In the genomic region with DNA sequence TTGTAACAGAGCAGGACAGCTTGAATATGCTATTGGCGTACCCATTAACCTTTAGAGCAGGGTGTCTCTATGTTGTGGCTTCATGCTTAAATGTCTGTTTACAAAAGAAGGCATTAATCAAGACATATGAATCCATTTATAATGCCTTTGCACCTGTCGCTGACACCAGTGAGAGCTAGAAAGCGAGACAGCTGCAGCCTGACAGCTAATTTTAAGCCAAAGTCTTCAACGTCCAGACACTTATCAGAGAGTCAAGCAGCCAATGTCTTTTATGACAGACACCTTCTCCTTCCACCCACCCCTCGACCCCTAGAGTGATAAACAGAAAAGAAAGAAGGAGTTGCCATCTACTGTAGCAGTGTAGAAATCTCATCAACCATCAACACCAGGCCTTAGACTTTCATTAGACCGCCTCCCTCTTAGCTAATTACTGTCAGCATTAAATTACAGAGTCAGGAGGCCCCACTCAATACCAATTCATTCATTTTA, we compare ENCODE assay signal across 19 mouse cellular contexts.
A peak's percentile ranks its signal among the peaks of the same experiment; 100 is the strongest.
DNase-seq lines count a peak whose midpoint lies in the region; ATAC-seq and TF ChIP-seq lines count a peak whose summit lies in the region.
"Had no signal": no experiment of that assay in that cellular context is flagged by ENCODE, and none has a peak within 500 bp of the region (broad histone marks: within the 10 kb centered on the region; RNA-seq: fewer than 3 reads in every experiment).

No protein-coding gene starts in this region.

- no peak overlapping the region for H3K27ac ChIP-seq in hindbrain, embryonic 11.5 days (ENCODE audit: low read depth, low read length)
- H3K27ac ChIP-seq in hindbrain, embryonic 10.5 days = no peak overlapping the region
- H3K27ac ChIP-seq in forebrain, embryonic 15.5 days (replicated peaks) = peak overlapping the region; percentile 24; the same call in 1 of the 2 replicates
- no peak overlapping the region for H3K27ac ChIP-seq in hindbrain, embryonic 15.5 days (replicated peaks)
- H3K27ac ChIP-seq: macrophage; stomach, embryonic 15.5 days had no signal

- DNase-seq in hindbrain, embryonic 11.5 days (ENCODE audit: low spot score) = peak; percentile 25
- DNase-seq in hindbrain, embryonic 10.5 days (ENCODE audit: low spot score) = no peak
- DNase-seq in spleen, postnatal 4 days (ENCODE audit: low spot score in 2 of 2) = no peak
- DNase-seq in adrenal gland, adult (ENCODE audit: inconsistent age in 2 of 2, low spot score in 1 of 2) = no peak
- DNase-seq in retina, postnatal 1 day = no peak
- DNase-seq: cerebellum, postnatal 10 days; heart, postnatal 36 days; layer of hippocampus, postnatal 36 days; lung, embryonic 14.5 days; spleen, adult 18-20 months had no signal

- H3ac ChIP-seq in myocyte (ENCODE audit: control insufficient read depth, insufficient read length) = no peak overlapping the region

- H3K27me3 ChIP-seq in hindbrain, embryonic 11.5 days (ENCODE audit: control insufficient read depth, insufficient read depth, low read length) = no peaks in the 10 kb centered on the region
- H3K27me3 ChIP-seq in hindbrain, embryonic 10.5 days (ENCODE audit: insufficient read depth, poor library complexity, severe bottlenecking) = no peaks in the 10 kb centered on the region
- 0 out of 2 replicates have a peak, but pooled peaks cover 3% of the 10 kb centered on the region for H3K27me3 ChIP-seq in forebrain, embryonic 15.5 days
- no peaks in the 10 kb centered on the region for H3K27me3 ChIP-seq in hindbrain, embryonic 15.5 days
- no peaks in the 10 kb centered on the region for H3K27me3 ChIP-seq in myocyte (ENCODE audit: control insufficient read depth, insufficient read depth, insufficient read length)
- H3K27me3 ChIP-seq: heart, embryonic 12.5 days; stomach, embryonic 15.5 days had no signal

- peak; percentile 75 for ATAC-seq in hindbrain, embryonic 11.5 days (ENCODE audit: low FRiP score)
- ATAC-seq in forebrain, embryonic 15.5 days (replicated peaks) = peak; percentile 73
- ATAC-seq in hindbrain, embryonic 15.5 days (ENCODE audit: low FRiP score, low read depth) = peak; percentile 69
- ATAC-seq: intestine, embryonic 16.5 days; Patski had no signal

- H3K9me3 ChIP-seq in hindbrain, embryonic 11.5 days (ENCODE audit: control insufficient read depth, low read length) = no peaks in the 10 kb centered on the region
- H3K9me3 ChIP-seq in hindbrain, embryonic 10.5 days = no peaks in the 10 kb centered on the region
- no peaks in the 10 kb centered on the region for H3K9me3 ChIP-seq in forebrain, embryonic 15.5 days
- H3K9me3 ChIP-seq in hindbrain, embryonic 15.5 days = no peaks in the 10 kb centered on the region
- H3K9me3 ChIP-seq: heart, embryonic 12.5 days; stomach, embryonic 15.5 days had no signal

- no peaks in the 10 kb centered on the region for H3K36me3 ChIP-seq in hindbrain, embryonic 11.5 days (ENCODE audit: control insufficient read depth, insufficient read depth, low read length)
- H3K36me3 ChIP-seq in hindbrain, embryonic 10.5 days = no peaks in the 10 kb centered on the region
- no peaks in the 10 kb centered on the region for H3K36me3 ChIP-seq in forebrain, embryonic 15.5 days
- H3K36me3 ChIP-seq in hindbrain, embryonic 15.5 days = no peaks in the 10 kb centered on the region
- no peaks in the 10 kb centered on the region for H3K36me3 ChIP-seq in myocyte (ENCODE audit: control insufficient read depth, insufficient read depth)
- H3K36me3 ChIP-seq: heart, embryonic 12.5 days; stomach, embryonic 15.5 days had no signal

- no peak overlapping the region for H3K4me2 ChIP-seq in hindbrain, embryonic 11.5 days (replicated peaks; ENCODE audit: low read depth, low read length)
- no peak overlapping the region for H3K4me2 ChIP-seq in forebrain, embryonic 15.5 days (replicated peaks)
- H3K4me2 ChIP-seq in hindbrain, embryonic 15.5 days = no peak overlapping the region
- peak overlapping the region; percentile 64 for H3K4me2 ChIP-seq in myocyte (ENCODE audit: low read depth)
- H3K4me2 ChIP-seq: heart, embryonic 12.5 days; liver, embryonic 11.5 days; lung, embryonic 14.5 days; stomach, embryonic 15.5 days had no signal

- 40% methylated on average over 6 of the region's 6 CpGs for WGBS in hindbrain, embryonic 11.5 days
- 64% methylated on average over 6 of the region's 6 CpGs for WGBS in hindbrain, embryonic 10.5 days
- 15% methylated on average over 6 of the region's 6 CpGs for WGBS in forebrain, embryonic 15.5 days
- WGBS in hindbrain, embryonic 15.5 days = 30% methylated on average over 6 of the region's 6 CpGs

- no peak overlapping the region for H3K4me3 ChIP-seq in hindbrain, embryonic 11.5 days (ENCODE audit: low read depth, low read length)
- H3K4me3 ChIP-seq in hindbrain, embryonic 10.5 days = no peak overlapping the region
- no peak overlapping the region for H3K4me3 ChIP-seq in forebrain, embryonic 15.5 days
- H3K4me3 ChIP-seq in hindbrain, embryonic 15.5 days = no peak overlapping the region
- no peak overlapping the region for H3K4me3 ChIP-seq in myocyte
- H3K4me3 ChIP-seq: heart, embryonic 12.5 days; stomach, embryonic 15.5 days had no signal

- no peaks in the 10 kb centered on the region for H3K79me2 ChIP-seq in myocyte (ENCODE audit: control insufficient read depth, insufficient read depth)

- TF ChIP-seq POLR2A in myocyte (IDR thresholded peaks at IDR 0.05; ENCODE audit: insufficient read length, low read depth) = no peak

- no peaks in the 10 kb centered on the region for H3K4me1 ChIP-seq in hindbrain, embryonic 11.5 days (replicated peaks; ENCODE audit: control insufficient read depth, insufficient read depth, low read length)
- peaks cover 12% of the 10 kb centered on the region for H3K4me1 ChIP-seq in hindbrain, embryonic 10.5 days (replicated peaks)
- H3K4me1 ChIP-seq in forebrain, embryonic 15.5 days = peaks cover 12% of the 10 kb centered on the region
- no peaks in the 10 kb centered on the region; the same call in 1 of the 2 replicates for H3K4me1 ChIP-seq in hindbrain, embryonic 15.5 days (replicated peaks)
- H3K4me1 ChIP-seq: heart, embryonic 12.5 days; stomach, embryonic 15.5 days had no signal

- no peak overlapping the region for H3K9ac ChIP-seq in hindbrain, embryonic 11.5 days (ENCODE audit: low read depth, low read length)
- no peak overlapping the region for H3K9ac ChIP-seq in forebrain, embryonic 15.5 days (replicated peaks)
- no peak overlapping the region for H3K9ac ChIP-seq in hindbrain, embryonic 15.5 days
- H3K9ac ChIP-seq: heart, embryonic 12.5 days; lung, embryonic 14.5 days; stomach, embryonic 15.5 days had no signal

TF ChIP-seq in myocyte, 11 proteins besides CTCF, POLR2A, EP300 and RAD21:
- TF ChIP-seq MAX (IDR thresholded peaks at IDR 0.05; ENCODE audit: low read depth) (no peak), USF1 (IDR thresholded peaks at IDR 0.05; ENCODE audit: low read depth) (no peak), TCF12 (IDR thresholded peaks at IDR 0.05; ENCODE audit: insufficient read depth, poor library complexity, severe bottlenecking) (peak; percentile 94), TCF3 (IDR thresholded peaks at IDR 0.05; ENCODE audit: insufficient read length, low read depth) (peak; percentile 54), MYOD1 (IDR thresholded peaks at IDR 0.05; ENCODE audit: control insufficient read depth in 1 of 3, insufficient read length in 2 of 3, low read depth in 2 of 3) (peak; percentile 88 to 96 (median 93)), MYOG (IDR thresholded peaks at IDR 0.05; ENCODE audit: control insufficient read depth in 1 of 3, insufficient read depth in 1 of 3, insufficient read length in 2 of 3, low read depth in 2 of 3) (peak in 2 of 3 experiments; percentile 73 to 97)
TF ChIP-seq in myocyte: peak in this region for 4.
